Mouse (Mus musculus): ENCODE measurements at regions not wholly inside any gene's neighbourhood (a gene's known extent, or its start where the extent isn't known, plus 50 kb on each side); places are given as distances from the start of the nearest gene placed in this dataset.
A peak's percentile ranks its signal among the peaks of the same experiment; 100 is the strongest.

DNA sequence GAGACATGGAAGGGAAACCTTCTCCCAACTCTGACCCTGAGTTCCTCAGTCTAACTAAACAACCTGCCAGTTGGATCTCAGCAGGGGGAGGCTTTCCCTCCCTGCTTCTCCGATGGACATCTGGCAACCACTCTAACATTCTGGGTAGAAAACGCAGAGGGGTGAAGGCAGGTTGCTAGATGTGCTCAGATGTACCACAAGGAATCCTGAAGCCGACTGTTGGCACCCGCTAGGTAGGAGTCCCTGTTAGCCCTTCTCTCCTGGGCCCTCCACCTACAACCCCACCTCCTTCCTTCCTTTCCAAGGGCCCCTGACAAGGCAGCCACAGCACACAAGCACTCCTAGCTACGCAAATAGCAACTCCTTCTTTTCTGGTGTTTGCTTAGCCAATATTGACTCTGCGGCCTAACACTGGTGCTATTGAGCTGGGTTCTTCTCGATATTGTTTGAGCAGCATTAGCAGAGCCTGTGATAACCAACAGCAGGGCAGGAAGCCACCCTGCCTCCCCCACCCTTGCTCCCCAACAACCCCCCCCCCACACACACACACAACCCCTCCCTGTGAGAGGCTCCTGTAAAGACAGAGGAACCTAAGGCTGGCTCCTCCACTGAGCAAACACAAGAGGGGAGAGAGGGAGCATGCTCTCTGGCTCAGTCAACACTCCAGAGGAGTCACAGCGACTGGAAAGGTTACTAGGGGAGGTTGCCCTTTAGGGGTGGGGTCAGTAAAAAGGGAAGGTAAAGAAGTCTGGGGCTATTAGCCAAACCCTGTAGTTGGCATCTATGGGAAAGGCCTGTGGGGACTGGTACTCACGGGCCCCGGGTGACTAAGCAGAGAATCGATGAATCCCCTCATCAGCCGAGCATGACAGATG, 105.8 kb downstream of the Rplp1 start:
- H3K27ac ChIP-seq (ENCODE audit: insufficient read depth, low read depth, low read length), result no peak overlapping the region
- no peak for TF ChIP-seq CTCF (conservative IDR thresholded peaks at IDR 0.05; ENCODE audit: insufficient read depth, insufficient read length, low read depth, low read length)
- no peak for TF ChIP-seq POLR2A (IDR thresholded peaks at IDR 0.05; ENCODE audit: low read depth, low read length)
- no peak for DNase-seq

DNA sequence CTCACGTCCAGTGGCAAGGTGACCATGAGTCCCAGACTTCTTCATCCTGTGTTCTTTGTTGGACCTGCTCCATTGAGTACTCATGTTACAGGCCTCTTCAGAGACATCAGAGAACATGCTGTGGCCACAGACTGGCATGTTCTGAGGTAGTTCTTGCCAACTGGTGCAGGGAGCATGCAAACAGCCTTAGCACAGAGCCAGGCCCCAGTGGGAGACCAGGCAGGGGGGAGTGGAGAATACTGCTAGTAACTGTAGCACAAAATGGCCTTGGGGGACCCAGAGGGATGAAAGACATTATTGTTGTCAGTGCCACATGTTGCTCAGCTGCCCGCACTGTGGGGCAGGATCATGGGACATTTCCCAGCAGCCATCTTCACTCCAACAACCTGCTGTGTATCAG, 108.4 kb downstream of the Rplp1 start:
- Histone ChIP-seq H3K4me1 (ENCODE audit: control insufficient read depth, insufficient read depth, low read length) (no peaks in the 10 kb centered on the region), H3K4me3 (ENCODE audit: insufficient read depth, low read depth, low read length) (no peak overlapping the region), H3K27me3 (replicated peaks; ENCODE audit: control insufficient read depth, insufficient read depth, low read length) (no peaks in the 10 kb centered on the region), H3K27ac (ENCODE audit: insufficient read depth, low read depth, low read length) (no peak overlapping the region), H3K36me3 (ENCODE audit: control insufficient read depth, insufficient read depth, low read length) (no peaks in the 10 kb centered on the region)
- DNase-seq, result peak; percentile 1
- WGBS, result 98% methylated on average over 2 of the region's 2 CpGs
- TF ChIP-seq CTCF (conservative IDR thresholded peaks at IDR 0.05; ENCODE audit: insufficient read depth, insufficient read length, low read depth, low read length), result no peak
- no peak for TF ChIP-seq POLR2A (IDR thresholded peaks at IDR 0.05; ENCODE audit: low read depth, low read length)

More for the DNA sequence above, 105.8 kb downstream of the Rplp1 start:
- no peak overlapping the region for H3K4me3 ChIP-seq (ENCODE audit: insufficient read depth, low read depth, low read length)
- H3K36me3 ChIP-seq (ENCODE audit: control insufficient read depth, insufficient read depth, low read length), result no peaks in the 10 kb centered on the region
- no peaks in the 10 kb centered on the region for H3K4me1 ChIP-seq (ENCODE audit: control insufficient read depth, insufficient read depth, low read length)
- H3K27me3 ChIP-seq (replicated peaks; ENCODE audit: control insufficient read depth, insufficient read depth, low read length), result no peaks in the 10 kb centered on the region
- WGBS, result 85% methylated on average over 12 of the region's 12 CpGs

- H3K4me3 ChIP-seq (ENCODE audit: insufficient read depth, low read depth, low read length), result no peak overlapping the region
- no peaks in the 10 kb centered on the region for H3K4me1 ChIP-seq (ENCODE audit: control insufficient read depth, insufficient read depth, low read length)
- DNase-seq, result no peak
- no peaks in the 10 kb centered on the region for H3K36me3 ChIP-seq (ENCODE audit: control insufficient read depth, insufficient read depth, low read length)
- H3K27me3 ChIP-seq (replicated peaks; ENCODE audit: control insufficient read depth, insufficient read depth, low read length), result no peaks in the 10 kb centered on the region
- H3K27ac ChIP-seq (ENCODE audit: insufficient read depth, low read depth, low read length), result no peak overlapping the region
- WGBS, result 76% methylated on average over 3 of the region's 3 CpGs
- TF ChIP-seq CTCF (conservative IDR thresholded peaks at IDR 0.05; ENCODE audit: insufficient read depth, insufficient read length, low read depth, low read length) (no peak), POLR2A (IDR thresholded peaks at IDR 0.05; ENCODE audit: low read depth, low read length) (no peak)
Measured at GRCm38 (mm10) chr9:61803555-61803954, 110.8 kb downstream of the Rplp1 start.

- Histone ChIP-seq H3K4me1 (ENCODE audit: control insufficient read depth, insufficient read depth, low read length) (no peaks in the 10 kb centered on the region), H3K36me3 (ENCODE audit: control insufficient read depth, insufficient read depth, low read length) (no peaks in the 10 kb centered on the region), H3K27me3 (replicated peaks; ENCODE audit: control insufficient read depth, insufficient read depth, low read length) (no peaks in the 10 kb centered on the region), H3K27ac (ENCODE audit: insufficient read depth, low read depth, low read length) (no peak overlapping the region), H3K4me3 (ENCODE audit: insufficient read depth, low read depth, low read length) (no peak overlapping the region)
- WGBS, result 79% methylated on average over 5 of the region's 5 CpGs
- TF ChIP-seq POLR2A (IDR thresholded peaks at IDR 0.05; ENCODE audit: low read depth, low read length) (no peak), CTCF (conservative IDR thresholded peaks at IDR 0.05; ENCODE audit: insufficient read depth, insufficient read length, low read depth, low read length) (no peak)
- no peak for DNase-seq
Measured at GRCm38 (mm10) chr9:61802694-61803093, 111.6 kb downstream of the Rplp1 start.

- DNase-seq, result peak; percentile 15
- WGBS, result 26% methylated on average over 1 of the region's 1 CpGs
Measured at GRCm38 (mm10) chr9:61799535-61799934, 114.8 kb downstream of the Rplp1 start.

DNA sequence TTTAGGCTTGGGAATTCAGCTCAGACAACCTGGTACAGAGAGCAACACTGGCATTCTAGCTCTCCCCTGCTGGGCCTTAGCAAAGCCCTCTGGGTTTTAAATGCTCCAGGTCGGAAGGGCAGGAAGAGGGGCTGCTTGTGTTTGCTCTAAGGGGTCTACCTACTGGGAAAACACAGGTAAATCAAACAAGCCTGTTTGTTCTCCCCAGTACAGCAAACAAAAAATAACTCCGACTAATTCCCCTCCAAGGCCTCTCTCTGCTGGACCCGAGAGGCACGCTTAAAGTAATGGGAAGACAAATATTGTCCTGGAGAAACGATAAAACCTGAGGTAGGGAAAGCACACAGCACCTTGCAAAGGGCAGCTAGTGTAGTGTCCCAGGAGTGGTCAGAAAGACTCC, 118.4 kb downstream of the Rplp1 start:
- Histone ChIP-seq H3K27ac (ENCODE audit: insufficient read depth, low read depth, low read length) (no peak overlapping the region), H3K36me3 (ENCODE audit: control insufficient read depth, insufficient read depth, low read length) (no peaks in the 10 kb centered on the region), H3K27me3 (replicated peaks; ENCODE audit: control insufficient read depth, insufficient read depth, low read length) (no peaks in the 10 kb centered on the region), H3K4me1 (ENCODE audit: control insufficient read depth, insufficient read depth, low read length) (no peaks in the 10 kb centered on the region), H3K4me3 (ENCODE audit: insufficient read depth, low read depth, low read length) (no peak overlapping the region)
- 90% methylated on average over 5 of the region's 5 CpGs for WGBS
- no peak for DNase-seq
- TF ChIP-seq CTCF (conservative IDR thresholded peaks at IDR 0.05; ENCODE audit: insufficient read depth, insufficient read length, low read depth, low read length) (no peak), POLR2A (IDR thresholded peaks at IDR 0.05; ENCODE audit: low read depth, low read length) (no peak)

More at GRCm38 (mm10) chr9:61799535-61799934, 114.8 kb downstream of the Rplp1 start:
- Histone ChIP-seq H3K36me3 (ENCODE audit: control insufficient read depth, insufficient read depth, low read length) (no peaks in the 10 kb centered on the region), H3K27me3 (replicated peaks; ENCODE audit: control insufficient read depth, insufficient read depth, low read length) (no peaks in the 10 kb centered on the region), H3K27ac (ENCODE audit: insufficient read depth, low read depth, low read length) (no peak overlapping the region), H3K4me1 (ENCODE audit: control insufficient read depth, insufficient read depth, low read length) (no peaks in the 10 kb centered on the region), H3K4me3 (ENCODE audit: insufficient read depth, low read depth, low read length) (no peak overlapping the region)
- TF ChIP-seq POLR2A (IDR thresholded peaks at IDR 0.05; ENCODE audit: low read depth, low read length) (no peak), CTCF (conservative IDR thresholded peaks at IDR 0.05; ENCODE audit: insufficient read depth, insufficient read length, low read depth, low read length) (no peak)

DNA sequence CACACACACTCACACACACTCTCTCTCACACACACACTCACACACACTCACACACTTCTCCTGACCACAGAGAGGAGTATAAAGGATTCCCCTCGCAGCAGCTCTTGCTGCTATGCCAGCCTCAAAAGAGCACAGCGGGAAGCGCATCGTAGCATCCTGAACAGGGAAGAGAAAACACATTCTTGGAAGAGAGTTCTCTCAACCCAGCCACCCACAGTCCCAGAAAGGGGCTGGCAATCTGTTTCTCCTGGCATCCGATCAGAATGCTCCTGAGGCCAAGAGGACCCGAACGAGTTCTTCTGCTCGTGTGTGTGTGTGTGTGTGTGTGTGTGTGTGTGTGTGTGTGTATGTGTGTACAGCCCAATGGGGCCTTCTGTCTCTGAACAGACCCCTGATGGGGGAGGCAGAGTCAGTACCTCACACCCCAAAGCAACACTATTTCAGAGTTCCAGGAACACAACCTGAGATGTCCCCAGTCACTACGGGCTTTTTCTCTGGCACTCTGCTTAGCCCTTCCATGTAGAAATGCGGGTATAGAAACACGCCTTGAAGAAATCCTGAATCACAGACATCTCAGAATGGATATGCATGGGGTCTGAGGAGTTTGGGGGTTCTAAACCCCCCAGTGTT, 122.8 kb downstream of the Rplp1 start:
- TF ChIP-seq POLR2A (IDR thresholded peaks at IDR 0.05; ENCODE audit: low read depth, low read length) (no peak), CTCF (conservative IDR thresholded peaks at IDR 0.05; ENCODE audit: insufficient read depth, insufficient read length, low read depth, low read length) (no peak)
- H3K27me3 ChIP-seq (replicated peaks; ENCODE audit: control insufficient read depth, insufficient read depth, low read length), result no peaks in the 10 kb centered on the region
- H3K4me3 ChIP-seq (ENCODE audit: insufficient read depth, low read depth, low read length), result no peak overlapping the region
- no peaks in the 10 kb centered on the region for H3K36me3 ChIP-seq (ENCODE audit: control insufficient read depth, insufficient read depth, low read length)
- WGBS, result 85% methylated on average over 11 of the region's 11 CpGs
- no peak overlapping the region for H3K27ac ChIP-seq (ENCODE audit: insufficient read depth, low read depth, low read length)
- no peak for DNase-seq
- no peaks in the 10 kb centered on the region for H3K4me1 ChIP-seq (ENCODE audit: control insufficient read depth, insufficient read depth, low read length)
